Mouse (Mus musculus): ENCODE data around the gene Cd200r4.

The Cd200r4 gene

DNA sequence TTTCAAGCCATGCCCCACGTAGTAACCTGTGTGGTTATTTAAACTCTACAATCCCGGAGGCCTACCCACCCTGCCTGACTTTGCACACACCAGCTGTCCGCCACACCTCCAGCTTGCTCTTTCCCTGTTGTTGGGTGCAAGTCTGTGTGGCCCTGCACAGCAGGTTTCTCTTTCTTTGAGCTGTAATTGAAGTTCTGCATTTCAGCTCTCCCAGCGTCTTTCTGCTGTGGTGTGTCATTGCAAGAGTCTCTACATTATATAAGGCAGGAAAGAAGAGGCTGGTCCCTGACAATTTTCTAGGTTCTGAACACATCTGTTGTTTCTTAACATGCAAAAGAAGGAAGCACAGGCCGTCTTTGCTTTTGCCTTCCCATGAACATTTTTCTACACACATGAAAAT lies 65.1 kb downstream of the Cd200r4 start:
- DNase-seq (ENCODE audit: low spot score) = no peak

DNA sequence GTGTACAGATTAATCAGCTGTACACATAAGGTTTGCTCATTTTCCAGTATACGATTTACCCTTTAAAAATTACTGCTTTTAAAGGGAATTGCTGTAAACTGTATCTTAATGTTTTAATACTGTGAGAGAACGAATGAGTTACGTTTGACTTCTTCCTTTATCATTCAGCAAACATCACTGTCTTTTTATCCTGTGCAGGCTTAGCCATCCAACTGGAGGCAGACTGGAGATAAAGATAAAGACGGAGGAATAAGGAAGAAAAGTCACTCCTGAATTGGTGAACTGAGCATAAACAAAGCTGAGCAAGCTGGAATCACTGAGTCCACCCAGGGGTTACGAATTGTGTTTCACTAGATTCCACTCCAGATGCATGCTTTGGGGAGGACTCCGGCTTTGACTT lies 66.1 kb downstream of the Cd200r4 start:
- no peak for DNase-seq (ENCODE audit: low spot score)

Measured in MN1 (cell line).